Mouse (Mus musculus) embryonic facial prominence, embryonic 12.5 days (tissue): ENCODE measurements around the gene Gadd45gip1. TPM values are rescaled to one million over a fixed set of nuclear protein-coding genes. Genes with fewer than 3 reads are reported as not detected.
"Not testable (repeated sequence)": the region's sequence is repeated elsewhere in the genome, so short reads cannot be mapped to it uniquely, and the experiment has no call there.

Source experiments
- ATAC-seq: fragments of 200-750 bp; cut with Nextera tagmentation; 2 replicates; pipeline ENCODE4 v1.8.0; 2017; ENCODE audit not compliant: insufficient number of reproducible peaks, insufficient read depth, low FRiP score, low TSS enrichment
- H3K27ac ChIP-seq: fragments of 300-500 bp; sonication (generic); 2 replicates; pipeline ENCODE4 v1.5.1; 2016; ENCODE audit warnings: mild to moderate bottlenecking
- H3K27me3 ChIP-seq: fragments of 300-500 bp; sonication (generic); 2 replicates; pipeline ENCODE4 v1.6.1; 2016; ENCODE audit warnings: mild to moderate bottlenecking, moderate library complexity
- H3K36me3 ChIP-seq: fragments of 300-500 bp; sonication (generic); 2 replicates; pipeline ENCODE4 v1.6.1; 2016; ENCODE audit warnings: mild to moderate bottlenecking
- H3K4me1 ChIP-seq: fragments of 300-500 bp; sonication (generic); 2 replicates; pipeline ENCODE4 v1.6.1; 2016
- H3K4me2 ChIP-seq: fragments of 300-500 bp; sonication (generic); replicated peaks from 2 replicates; pipeline ENCODE4 v1.6.1; 2016; ENCODE audit warnings: mild to moderate bottlenecking, moderate library complexity
- H3K4me3 ChIP-seq: fragments of 300-500 bp; sonication (generic); 2 replicates; pipeline ENCODE4 v1.5.1; 2016; ENCODE audit warnings: mild to moderate bottlenecking
- H3K9ac ChIP-seq: fragments of 300-500 bp; sonication (generic); 2 replicates; pipeline ENCODE4 v1.6.1; 2016; ENCODE audit warnings: mild to moderate bottlenecking, moderate library complexity
- H3K9me3 ChIP-seq: fragments of 300-500 bp; sonication (generic); 2 replicates; pipeline ENCODE4 v1.6.1; 2016; ENCODE audit warnings: mild to moderate bottlenecking, moderate library complexity
- WGBS: fragments of 180-500 bp; shearing (Covaris S2); methylation state at CpG from one replicate; pipeline ENCODE4 v1.1.7; 2016; 5-methylcytosine and 5-hydroxymethylcytosine counted together
- polyA plus RNA-seq: library from polyadenylated mRNA; unstranded; fragments of >200 nt; fragmentation: Nextera tagmentation; extraction: Ambion mirVana; gene quantifications from 2 replicates; pipeline ENCODE4 v1.2.1, GENCODE M21; 2016

Gene Gadd45gip1
- polyA plus RNA-seq, 1 experiment from 2014 or later: 46.7 TPM

GRCm38 (mm10) chr8:84814555-84815441 lies 16.5 kb upstream of the Gadd45gip1 start:
- no peak overlapping the region for H3K4me2 ChIP-seq
- H3K27me3 ChIP-seq: peaks cover 36% of the 10 kb centered on the region
- H3K4me1 ChIP-seq: peaks cover 16% of the 10 kb centered on the region
- H3K4me3 ChIP-seq: no peak overlapping the region
- ATAC-seq: no peak
- no peaks in the 10 kb centered on the region for H3K36me3 ChIP-seq
- no peak overlapping the region for H3K9ac ChIP-seq
- H3K27ac ChIP-seq: no peak overlapping the region
- H3K9me3 ChIP-seq: no peaks in the 10 kb centered on the region
- WGBS: 47% methylated on average over 19 of the region's 19 CpGs

DNA sequence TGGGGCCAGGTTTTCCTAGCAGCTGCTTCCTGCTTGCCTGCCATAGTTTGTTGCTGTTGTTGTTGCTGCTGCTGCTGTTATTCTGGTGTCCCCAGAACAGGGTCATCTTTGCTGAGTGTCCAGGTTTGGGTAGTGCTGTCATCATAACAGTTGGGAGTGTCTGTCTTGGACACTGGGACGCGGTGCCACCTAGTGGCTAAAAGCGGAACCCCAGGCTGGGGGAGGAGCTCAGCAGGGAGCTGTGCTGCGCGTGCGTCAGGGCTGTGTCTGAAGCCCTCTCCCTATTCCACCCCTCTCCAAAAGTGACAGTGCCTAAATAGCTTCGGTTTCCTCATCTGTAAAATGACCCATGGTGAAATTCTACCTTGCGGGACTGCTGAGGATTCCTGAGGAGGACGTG lies 15.8 kb upstream of the Gadd45gip1 start:
- no peak overlapping the region for H3K27ac ChIP-seq
- no peak overlapping the region for H3K4me2 ChIP-seq
- WGBS: 7% methylated on average over 9 of the region's 9 CpGs
- no peak overlapping the region for H3K9ac ChIP-seq
- peak; percentile 47; the same call in 1 of the 2 replicates for ATAC-seq
- peaks cover 35% of the 10 kb centered on the region for H3K27me3 ChIP-seq
- H3K4me1 ChIP-seq: peaks cover 15% of the 10 kb centered on the region
- H3K36me3 ChIP-seq: no peaks in the 10 kb centered on the region
- H3K4me3 ChIP-seq: no peak overlapping the region
- no peaks in the 10 kb centered on the region for H3K9me3 ChIP-seq

DNA sequence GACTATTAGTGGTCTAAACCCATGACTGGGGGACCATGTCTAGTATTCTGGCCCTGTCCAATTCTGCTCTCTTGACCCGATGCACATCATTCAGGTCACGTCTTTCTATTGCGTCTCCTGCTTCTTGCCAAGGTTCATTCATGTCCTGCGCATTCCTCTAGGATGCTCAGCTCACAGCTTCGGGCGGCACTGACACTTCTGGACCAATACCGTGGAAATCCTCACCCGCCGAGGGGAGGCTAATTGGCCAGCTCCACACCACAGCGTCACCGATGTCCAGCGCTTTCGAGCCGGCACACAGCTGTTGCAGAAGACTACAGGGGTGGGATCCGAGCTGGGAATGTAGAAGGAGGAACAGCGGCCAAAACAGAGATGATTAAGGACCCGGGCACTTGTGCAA lies 15.2 kb upstream of the Gadd45gip1 start:
- peaks cover 9% of the 10 kb centered on the region for H3K4me1 ChIP-seq
- 76% methylated on average over 17 of the region's 17 CpGs for WGBS
- no peak overlapping the region for H3K4me3 ChIP-seq
- no peak overlapping the region for H3K9ac ChIP-seq
- no peak overlapping the region for H3K4me2 ChIP-seq
- no peaks in the 10 kb centered on the region for H3K36me3 ChIP-seq
- ATAC-seq: no peak
- H3K27ac ChIP-seq: no peak overlapping the region
- no peaks in the 10 kb centered on the region for H3K9me3 ChIP-seq
- peaks cover 32% of the 10 kb centered on the region for H3K27me3 ChIP-seq

- Histone ChIP-seq H3K9ac (0 out of 2 replicates have a peak within 1 kb of the TSS, but pooled peaks have one; percentile 31), H3K4me3 (no peak within 1 kb of the TSS)
- 28% methylated on average over 3 of the region's 3 CpGs for WGBS
These were observed 8.6 kb upstream of the Gadd45gip1 start, which contains the start of gene Dand5 for GRCm38 (mm10) chr8:84822723-84823122. TSS of gene Dand5 (minus strand) at chr8:84822823.

GRCm38 (mm10) chr8:84823653-84824052 lies 7.7 kb upstream of the Gadd45gip1 start:
- H3K4me3 ChIP-seq: no peak overlapping the region
- no peak overlapping the region for H3K27ac ChIP-seq
- no peak for ATAC-seq
- H3K9ac ChIP-seq: 0 out of 2 replicates have a peak overlapping the region, but pooled peaks have one; percentile 31
- no peaks in the 10 kb centered on the region for H3K9me3 ChIP-seq
- 1% methylated on average over 18 of the region's 18 CpGs for WGBS
- peak overlapping the region; percentile 48 for H3K4me2 ChIP-seq
- H3K4me1 ChIP-seq: 0 out of 2 replicates have a peak, but pooled peaks cover 3% of the 10 kb centered on the region
- no peaks in the 10 kb centered on the region for H3K36me3 ChIP-seq
- H3K27me3 ChIP-seq: peaks cover 6% of the 10 kb centered on the region; the same call in 1 of the 2 replicates

More at GRCm38 (mm10) chr8:84822723-84823122, 8.6 kb upstream of the Gadd45gip1 start, which contains the start of gene Dand5:
- Histone ChIP-seq H3K9me3 (no peaks in the 10 kb centered on the region), H3K27ac (no peak within 1 kb of the TSS), H3K36me3 (no peaks in the 10 kb centered on the region), H3K4me2 (peak within 1 kb of the TSS; percentile 48), H3K27me3 (peaks cover 6% of the 10 kb centered on the region; the same call in 1 of the 2 replicates), H3K4me1 (0 out of 2 replicates have a peak, but pooled peaks cover 3% of the 10 kb centered on the region)
- ATAC-seq: 0 out of 2 replicates have a peak, but pooled peaks have one; percentile 39

DNA sequence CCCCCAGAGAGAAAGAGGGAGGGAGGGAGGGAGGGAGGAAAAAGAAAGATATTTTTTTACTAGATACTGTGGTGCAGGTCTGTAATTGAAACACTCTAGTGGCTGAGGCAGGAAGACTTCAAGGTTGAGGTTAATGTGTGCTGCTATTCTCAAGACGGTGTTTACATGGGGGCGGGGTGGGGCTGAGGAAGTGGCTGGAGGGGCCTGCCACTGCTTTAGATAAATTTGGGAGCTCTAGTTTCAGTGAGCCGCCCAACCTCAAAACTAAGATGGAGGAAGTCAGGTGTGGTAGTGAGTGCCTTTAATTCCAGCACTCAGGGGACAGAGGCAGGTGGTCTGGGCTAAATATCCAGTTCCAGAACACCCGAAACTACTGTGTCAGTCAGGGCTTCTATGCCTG lies 5.7 kb upstream of the Gadd45gip1 start:
- Histone ChIP-seq H3K4me2 (no peak overlapping the region), H3K27me3 (peaks cover 6% of the 10 kb centered on the region; the same call in 1 of the 2 replicates), H3K4me3 (no peak overlapping the region), H3K36me3 (no peaks in the 10 kb centered on the region), H3K9me3 (no peaks in the 10 kb centered on the region), H3K4me1 (0 out of 2 replicates have a peak, but pooled peaks cover 3% of the 10 kb centered on the region), H3K9ac (no peak overlapping the region), H3K27ac (no peak overlapping the region)
- 61% methylated on average over 4 of the region's 4 CpGs for WGBS
- no peak for ATAC-seq

GRCm38 (mm10) chr8:84826518-84826917 lies 4.8 kb upstream of the Gadd45gip1 start:
- WGBS: 89% methylated on average over 2 of the region's 2 CpGs
- ATAC-seq, H3K9ac ChIP-seq, H3K27ac ChIP-seq, H3K4me3 ChIP-seq, H3K9me3 ChIP-seq, H3K4me1 ChIP-seq, H3K36me3 ChIP-seq, H3K27me3 ChIP-seq, H3K4me2 ChIP-seq: not testable (repeated sequence)

DNA sequence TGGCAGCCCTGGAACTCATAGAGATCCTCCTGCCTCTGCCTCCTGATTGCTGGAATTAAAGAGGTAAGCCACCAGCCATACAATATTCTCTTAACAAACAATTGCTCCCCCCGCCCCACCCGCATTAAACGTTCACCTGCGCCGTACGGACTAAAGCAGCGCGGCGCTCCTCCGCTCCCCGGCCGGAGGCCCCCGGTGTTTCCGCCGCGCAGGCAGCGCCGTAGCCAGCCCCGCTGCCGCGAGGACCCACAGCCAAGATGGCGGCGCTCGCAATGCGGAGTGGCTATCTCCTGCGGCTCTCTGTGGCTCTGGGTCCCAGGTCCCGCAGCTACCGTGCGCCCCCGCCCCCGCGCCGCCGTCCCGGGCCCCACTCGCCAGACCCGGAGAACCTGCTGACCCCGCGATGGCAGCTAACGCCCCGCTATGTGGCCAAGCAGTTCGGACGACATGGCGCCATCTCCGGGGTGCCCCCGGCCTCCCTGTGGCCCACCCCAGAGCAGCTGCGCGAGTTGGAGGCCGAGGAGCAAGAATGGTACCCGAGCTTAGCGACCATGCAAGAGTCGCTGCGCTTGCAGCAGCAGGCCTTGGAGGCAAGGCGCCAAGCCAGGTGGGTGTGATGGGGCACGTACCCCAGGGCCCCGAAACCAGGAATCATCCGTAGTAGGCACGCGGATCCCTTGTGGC lies 854 bp downstream of the Gadd45gip1 start:
- peak overlapping the region; percentile 89 for H3K27ac ChIP-seq
- ATAC-seq: peak; percentile 53

DNA sequence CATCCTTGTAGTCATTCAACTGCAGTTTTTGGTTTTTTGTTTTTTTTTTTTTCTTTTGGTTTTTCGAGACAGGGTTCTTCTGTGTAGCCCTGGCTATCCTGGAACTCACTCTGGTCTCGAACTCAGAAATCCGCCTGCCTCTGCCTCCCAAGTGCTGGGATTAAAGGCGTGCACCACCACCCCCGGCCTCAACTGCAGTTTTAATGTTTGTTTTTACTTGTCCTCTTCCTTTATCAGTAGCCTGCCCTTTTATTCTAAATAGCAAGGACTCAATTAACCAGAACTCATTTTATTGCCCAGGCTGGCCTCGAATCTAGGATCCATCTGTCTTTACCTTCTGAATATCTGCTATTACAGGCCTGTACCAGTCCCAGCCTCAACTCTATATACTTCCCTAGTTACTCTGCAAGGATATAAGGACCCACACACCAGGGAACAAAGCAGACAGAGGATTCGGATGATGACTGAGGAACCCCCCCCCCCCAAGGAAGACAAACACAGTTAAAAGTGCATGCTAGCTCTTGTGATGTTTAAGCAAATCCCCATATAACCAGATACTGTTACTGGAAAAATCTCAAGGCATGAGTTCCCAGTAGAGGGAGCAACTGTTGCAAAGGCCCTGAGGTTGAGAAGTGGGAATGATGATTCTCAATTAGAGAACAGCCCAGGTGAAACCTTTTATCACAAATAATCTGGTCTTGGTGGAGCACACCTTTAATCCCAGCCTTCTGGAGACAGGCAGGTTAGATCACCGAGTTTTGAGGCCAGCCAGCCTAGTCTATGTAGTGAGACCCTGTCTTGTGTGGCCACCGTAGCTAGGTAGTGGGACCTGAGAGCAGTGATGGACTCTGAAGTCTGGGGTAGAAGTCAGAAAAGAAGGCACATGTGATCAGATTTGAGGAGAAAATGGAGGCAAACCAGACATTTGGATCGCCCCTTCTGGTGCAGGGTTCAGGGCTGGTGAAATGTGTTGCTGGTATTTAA lies 1.7 kb downstream of the Gadd45gip1 start:
- Histone ChIP-seq H3K4me3 (peak overlapping the region; percentile 75), H3K36me3 (peaks cover 44% of the 10 kb centered on the region), H3K27me3 (no peaks in the 10 kb centered on the region), H3K9ac (peak overlapping the region; percentile 88), H3K9me3 (no peaks in the 10 kb centered on the region), H3K27ac (peak overlapping the region; percentile 89), H3K4me1 (peaks cover 25% of the 10 kb centered on the region), H3K4me2 (peak overlapping the region; percentile 55)
- WGBS: 66% methylated on average over 10 of the region's 10 CpGs
- no peak for ATAC-seq

More for the DNA sequence above, 854 bp downstream of the Gadd45gip1 start:
- Histone ChIP-seq H3K4me1 (peaks cover 16% of the 10 kb centered on the region), H3K4me3 (peak overlapping the region; percentile 75), H3K9me3 (no peaks in the 10 kb centered on the region), H3K36me3 (peaks cover 35% of the 10 kb centered on the region), H3K4me2 (peak overlapping the region; percentile 55), H3K27me3 (no peaks in the 10 kb centered on the region), H3K9ac (peak overlapping the region; percentile 88)
- WGBS: 1% methylated on average over 59 of the region's 59 CpGs

DNA sequence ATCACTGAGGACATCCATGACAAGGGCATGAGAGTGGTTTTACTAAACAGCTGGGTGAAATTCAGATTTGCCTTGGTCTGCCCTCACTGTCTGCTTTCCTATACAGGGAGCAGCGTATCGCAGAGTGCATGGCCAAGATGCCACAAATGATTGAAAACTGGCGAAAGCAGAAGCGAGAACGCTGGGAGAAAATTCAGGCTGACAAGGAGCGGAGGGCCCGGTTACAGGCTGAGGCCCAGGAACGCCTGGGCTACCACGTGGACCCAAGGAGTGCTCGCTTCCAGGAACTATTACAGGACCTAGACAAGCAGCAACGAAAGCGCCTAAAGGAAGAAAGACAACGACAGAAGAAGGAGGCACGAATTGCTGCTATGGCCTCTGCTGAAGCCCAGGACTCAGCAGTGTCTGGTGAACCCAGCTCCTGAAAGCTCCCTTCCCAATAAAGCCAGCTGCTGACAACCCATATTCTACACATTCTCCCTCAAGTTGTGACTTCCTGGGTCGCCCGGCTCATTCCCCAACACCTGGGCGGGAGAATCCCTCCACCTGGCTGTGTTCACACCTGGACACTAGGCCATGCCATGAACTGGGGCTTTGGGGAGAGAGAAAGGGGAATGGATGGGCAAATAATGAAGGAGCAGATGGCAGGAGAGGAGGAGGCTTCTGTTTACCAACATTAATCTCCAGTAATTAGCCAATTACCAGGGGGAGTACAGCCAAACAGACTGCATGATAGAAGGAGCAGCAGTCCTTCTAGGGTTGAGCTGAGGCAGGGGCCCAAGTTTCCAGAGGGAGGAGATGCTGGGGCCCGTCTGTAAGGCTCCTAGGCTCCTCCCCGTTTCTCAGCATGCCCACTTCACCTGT lies 2.9 kb downstream of the Gadd45gip1 start:
- no peak for ATAC-seq
- WGBS: 86% methylated on average over 19 of the region's 19 CpGs
- Histone ChIP-seq H3K27me3 (no peaks in the 10 kb centered on the region), H3K36me3 (peaks cover 54% of the 10 kb centered on the region), H3K4me3 (0 out of 2 replicates have a peak overlapping the region, but pooled peaks have one; percentile 9), H3K4me2 (no peak overlapping the region), H3K4me1 (peaks cover 27% of the 10 kb centered on the region), H3K27ac (no peak overlapping the region), H3K9me3 (no peaks in the 10 kb centered on the region), H3K9ac (no peak overlapping the region)
